11 mouse cellular contexts compared by ENCODE assay signal in the genomic region with DNA sequence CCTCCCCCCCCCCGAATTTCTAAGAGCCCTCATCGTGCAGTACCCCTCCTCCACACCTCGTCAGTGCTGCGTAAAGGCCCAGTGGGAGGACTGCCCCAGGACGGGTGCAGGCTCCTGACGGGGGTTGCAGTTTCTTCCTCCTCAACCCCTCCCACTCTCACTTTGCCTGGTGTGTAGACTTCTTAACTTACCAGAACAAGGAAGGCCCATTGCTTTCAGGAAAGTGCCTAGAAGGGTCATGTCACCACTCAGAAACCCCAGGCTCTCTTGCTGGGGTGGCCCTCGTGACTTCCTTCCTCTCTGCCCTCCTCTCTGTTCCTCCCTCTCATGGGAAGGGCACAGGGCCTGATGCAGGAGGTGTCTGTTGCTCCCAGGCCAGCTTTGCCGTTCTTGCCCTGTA. TPM values are rescaled to one million over a fixed set of nuclear protein-coding genes. Genes with fewer than 3 reads are reported as not detected.
DNase-seq lines count a peak whose midpoint lies in the region; ATAC-seq and TF ChIP-seq lines count a peak whose summit lies in the region.
"Had no signal": no experiment of that assay in that cellular context is flagged by ENCODE, and none has a peak within 500 bp of the region (broad histone marks: within the 10 kb centered on the region; RNA-seq: fewer than 3 reads in every experiment).

No protein-coding gene starts in this region.

- no peak overlapping the region for H3K9ac ChIP-seq in liver, embryonic 15.5 days
- H3K9ac ChIP-seq in forebrain, embryonic 11.5 days (ENCODE audit: low read length): peak overlapping the region; percentile 23
- H3K9ac ChIP-seq in liver, postnatal 0 days (replicated peaks): no peak overlapping the region
- no peak overlapping the region; the same call in 1 of the 2 replicates for H3K9ac ChIP-seq in neural tube, embryonic 14.5 days (replicated peaks; ENCODE audit: low read depth, low read length)

- no peak overlapping the region for H3K27ac ChIP-seq in liver, embryonic 15.5 days (replicated peaks)
- H3K27ac ChIP-seq in forebrain, embryonic 11.5 days (ENCODE audit: low read depth, low read length): peak overlapping the region; percentile 70
- H3K27ac ChIP-seq in liver, postnatal 0 days (ENCODE audit: low read depth): 0 out of 2 replicates have a peak overlapping the region, but pooled peaks have one; percentile 6
- no peak overlapping the region for H3K27ac ChIP-seq in neural tube, embryonic 14.5 days (ENCODE audit: low read depth, low read length)

- no peak for TF ChIP-seq CTCF in liver, postnatal 0 days (IDR thresholded peaks at IDR 0.05; ENCODE audit: low read depth)

- peaks cover 77% of the 10 kb centered on the region for H3K4me1 ChIP-seq in liver, embryonic 15.5 days (replicated peaks)
- H3K4me1 ChIP-seq in forebrain, embryonic 11.5 days (replicated peaks; ENCODE audit: control insufficient read depth, insufficient read depth, low read length): peaks cover 71% of the 10 kb centered on the region
- peaks cover 60% of the 10 kb centered on the region for H3K4me1 ChIP-seq in liver, postnatal 0 days (ENCODE audit: insufficient read depth)
- H3K4me1 ChIP-seq in neural tube, embryonic 14.5 days (ENCODE audit: control insufficient read depth, insufficient read depth, low read length): peaks cover 57% of the 10 kb centered on the region

- peak; percentile 29; the same call in 1 of the 2 replicates for ATAC-seq in liver, embryonic 15.5 days (ENCODE audit: insufficient read depth)
- ATAC-seq in forebrain, embryonic 11.5 days (replicated peaks; ENCODE audit: low FRiP score): peak; percentile 38; the same call in 1 of the 2 replicates
- ATAC-seq in liver, postnatal 0 days: peak; percentile 44
- ATAC-seq in neural tube, embryonic 14.5 days (ENCODE audit: low read depth): peak; percentile 38; the same call in 1 of the 2 replicates
- ATAC-seq: Patski had no signal

- peaks cover 11% of the 10 kb centered on the region for H3K27me3 ChIP-seq in liver, embryonic 15.5 days
- no peaks in the 10 kb centered on the region for H3K27me3 ChIP-seq in forebrain, embryonic 11.5 days (ENCODE audit: control insufficient read depth, insufficient read depth, low read length)
- H3K27me3 ChIP-seq in liver, postnatal 0 days (ENCODE audit: insufficient read depth, low read length): no peaks in the 10 kb centered on the region
- no peaks in the 10 kb centered on the region for H3K27me3 ChIP-seq in neural tube, embryonic 14.5 days (ENCODE audit: control insufficient read depth, insufficient read depth, low read length)
- H3K27me3 ChIP-seq: Patski had no signal

- no peaks in the 10 kb centered on the region for H3K36me3 ChIP-seq in liver, embryonic 15.5 days (replicated peaks)
- H3K36me3 ChIP-seq in forebrain, embryonic 11.5 days (ENCODE audit: control insufficient read depth, insufficient read depth, low read length): peaks cover 6% of the 10 kb centered on the region; the same call in 1 of the 2 replicates
- H3K36me3 ChIP-seq in liver, postnatal 0 days (replicated peaks; ENCODE audit: insufficient read depth, low read length): peaks cover 5% of the 10 kb centered on the region; the same call in 1 of the 2 replicates
- H3K36me3 ChIP-seq in neural tube, embryonic 14.5 days (ENCODE audit: control insufficient read depth, insufficient read depth, low read length): 0 out of 2 replicates have a peak, but pooled peaks cover 3% of the 10 kb centered on the region

- peak overlapping the region; percentile 18; the same call in 1 of the 2 replicates for H3K4me2 ChIP-seq in liver, embryonic 15.5 days
- peak overlapping the region; percentile 43 for H3K4me2 ChIP-seq in forebrain, embryonic 11.5 days (ENCODE audit: low read depth, low read length, severe bottlenecking)
- H3K4me2 ChIP-seq in liver, postnatal 0 days (ENCODE audit: low read depth, low read length): peak overlapping the region; percentile 42
- H3K4me2 ChIP-seq in neural tube, embryonic 14.5 days (ENCODE audit: low read depth, low read length): peak overlapping the region; percentile 4; the same call in 1 of the 2 replicates

- TF ChIP-seq EP300 in liver, postnatal 0 days (IDR thresholded peaks at IDR 0.05; ENCODE audit: low read depth): no peak

- WGBS in liver, embryonic 15.5 days (ENCODE audit: insufficient replicate concordance): 11% methylated on average over 8 of the region's 8 CpGs
- WGBS in forebrain, embryonic 11.5 days: 8% methylated on average over 7 of the region's 8 CpGs
- 30% methylated on average over 8 of the region's 8 CpGs for WGBS in liver, postnatal 0 days (ENCODE audit: insufficient replicate concordance)
- 9% methylated on average over 8 of the region's 8 CpGs for WGBS in neural tube, embryonic 14.5 days

- no peaks in the 10 kb centered on the region for H3K9me3 ChIP-seq in liver, embryonic 15.5 days (replicated peaks)
- no peaks in the 10 kb centered on the region for H3K9me3 ChIP-seq in forebrain, embryonic 11.5 days (ENCODE audit: control insufficient read depth, low read length)
- H3K9me3 ChIP-seq in liver, postnatal 0 days (ENCODE audit: low read length): no peaks in the 10 kb centered on the region
- no peaks in the 10 kb centered on the region for H3K9me3 ChIP-seq in neural tube, embryonic 14.5 days (ENCODE audit: control insufficient read depth, low read length)

- DNase-seq in liver: no peak
- no peak for DNase-seq in forebrain, embryonic 11.5 days (ENCODE audit: low spot score)
- no peak for DNase-seq in liver, postnatal 0 days
- no peak for DNase-seq in right cerebral cortex, postnatal 25 days
- DNase-seq in layer of hippocampus, postnatal 25 days (ENCODE audit: extremely low spot score in 1 of 2, low spot score in 1 of 2): no peak
- DNase-seq in embryo, embryonic 10 days (ENCODE audit: low spot score): no peak
- DNase-seq: right cerebral cortex, postnatal 14 days had no signal

- no peak overlapping the region for H3K4me3 ChIP-seq in liver, embryonic 15.5 days (replicated peaks)
- peak overlapping the region; percentile 4; the same call in 1 of the 2 replicates for H3K4me3 ChIP-seq in forebrain, embryonic 11.5 days (ENCODE audit: low read depth, low read length)
- H3K4me3 ChIP-seq in liver, postnatal 0 days (ENCODE audit: low read depth, low read length): peak overlapping the region; percentile 15; the same call in 1 of the 2 replicates
- H3K4me3 ChIP-seq in neural tube, embryonic 14.5 days (ENCODE audit: low read depth, low read length): no peak overlapping the region
- H3K4me3 ChIP-seq: erythroblast, embryonic 14.5 days had no signal

RNA-seq across cellular contexts. Expression of gene Tle3, which starts 13.6 kb away (rescaled TPM):
- 3.0 and 4.0 TPM in 2 replicates for polyA plus RNA-seq in liver, embryonic 15.5 days (2015; fragmentation: Nextera tagmentation; extraction: Ambion mirVana)
- polyA plus RNA-seq in forebrain, embryonic 11.5 days (2014; fragmentation: Nextera tagmentation; extraction: Ambion mirVana): 57.8 and 58.2 TPM in 2 replicates
- polyA plus RNA-seq in liver, postnatal 0 days (2015; fragmentation: Nextera tagmentation; extraction: Ambion mirVana): 3.2 and 3.6 TPM in 2 replicates
- polyA plus RNA-seq in neural tube, embryonic 14.5 days (2014; fragmentation: Nextera tagmentation; extraction: Ambion mirVana): 18.7 and 22.5 TPM in 2 replicates
- total RNA-seq in layer of hippocampus, postnatal 25 days (2021): 10 to 100 TPM; 57.3 to 64.0 TPM

Comparison
In these comparisons a context has a peak if more than half of its experiments do, and no peak if none do; other contexts are left out.
1. H3K27ac ChIP-seq: peak in forebrain, embryonic 11.5 days (single experiment) and liver, postnatal 0 days (single experiment); none in liver, embryonic 15.5 days (single experiment) and neural tube, embryonic 14.5 days (single experiment).
2. H3K4me3 ChIP-seq: peak in forebrain, embryonic 11.5 days (single experiment) and liver, postnatal 0 days (single experiment); none in liver, embryonic 15.5 days (single experiment) and neural tube, embryonic 14.5 days (single experiment).
3. Peak in every context shown above with its lines, with median percentiles within 50 percentile points of each other: ATAC-seq and H3K4me2 ChIP-seq.